Mouse (Mus musculus) macrophage (primary cell): ENCODE results near the gene Bcl11a. TPM values are rescaled to one million over a fixed set of nuclear protein-coding genes. Genes with fewer than 3 reads are reported as not detected.

ENCODE experiments used
- H3K27ac ChIP-seq: fragments of 350-480 bp; formaldehyde crosslinking; 2 replicates; pipeline ENCODE4 v1.9.0; 2021
- H3K36me3 ChIP-seq: fragments of 350-480 bp; formaldehyde crosslinking; 2 replicates; pipeline ENCODE4 v1.9.0; 2021; ENCODE audit errors: inconsistent target
- H3K4me3 ChIP-seq: fragments of 350-480 bp; formaldehyde crosslinking; 2 replicates; pipeline ENCODE4 v1.9.0; 2021; ENCODE audit errors: inconsistent target
- H3K79me2 ChIP-seq: fragments of 350-480 bp; formaldehyde crosslinking; 2 replicates; pipeline ENCODE4 v1.9.0; 2021; ENCODE audit errors: inconsistent target
- WGBS: methylation state at CpG from one replicate; pipeline ENCODE4 v1.1.7; 2026; ENCODE audit warnings: inconsistent platforms; ENCODE audit not compliant: missing documents; 5-methylcytosine and 5-hydroxymethylcytosine counted together
- polyA plus RNA-seq: library from polyadenylated mRNA; stranded (reverse); fragments of 250-400 nt; gene quantifications from 3 replicates; pipeline ENCODE4 v1.2.4, GENCODE M21; 2018; ENCODE audit warnings: inconsistent platforms

The Bcl11a gene
- polyA plus RNA-seq, 1 experiment from 2014 or later, result 0.32 TPM

- 96% methylated on average over 4 of the region's 4 CpGs for WGBS
Observed at GRCm38 (mm10) chr11:24100449-24101070, 22.7 kb downstream of the Bcl11a start.

GRCm38 (mm10) chr11:24101625-24102024 is 23.8 kb downstream of the Bcl11a start:
- no peaks in the 10 kb centered on the region for H3K79me2 ChIP-seq
- H3K36me3 ChIP-seq, result no peaks in the 10 kb centered on the region
- no peak overlapping the region for H3K27ac ChIP-seq
- WGBS, result 97% methylated on average over 3 of the region's 3 CpGs
- no peak overlapping the region for H3K4me3 ChIP-seq

More at GRCm38 (mm10) chr11:24100449-24101070, 22.7 kb downstream of the Bcl11a start:
- Histone ChIP-seq H3K27ac (no peak overlapping the region), H3K36me3 (no peaks in the 10 kb centered on the region), H3K79me2 (no peaks in the 10 kb centered on the region), H3K4me3 (no peak overlapping the region)

- Histone ChIP-seq H3K36me3 (no peaks in the 10 kb centered on the region), H3K4me3 (no peak overlapping the region), H3K79me2 (no peaks in the 10 kb centered on the region), H3K27ac (no peak overlapping the region)
- WGBS, result 53% methylated on average over 2 of the region's 2 CpGs
Observed at GRCm38 (mm10) chr11:24102372-24102771, 24.5 kb downstream of the Bcl11a start.

DNA sequence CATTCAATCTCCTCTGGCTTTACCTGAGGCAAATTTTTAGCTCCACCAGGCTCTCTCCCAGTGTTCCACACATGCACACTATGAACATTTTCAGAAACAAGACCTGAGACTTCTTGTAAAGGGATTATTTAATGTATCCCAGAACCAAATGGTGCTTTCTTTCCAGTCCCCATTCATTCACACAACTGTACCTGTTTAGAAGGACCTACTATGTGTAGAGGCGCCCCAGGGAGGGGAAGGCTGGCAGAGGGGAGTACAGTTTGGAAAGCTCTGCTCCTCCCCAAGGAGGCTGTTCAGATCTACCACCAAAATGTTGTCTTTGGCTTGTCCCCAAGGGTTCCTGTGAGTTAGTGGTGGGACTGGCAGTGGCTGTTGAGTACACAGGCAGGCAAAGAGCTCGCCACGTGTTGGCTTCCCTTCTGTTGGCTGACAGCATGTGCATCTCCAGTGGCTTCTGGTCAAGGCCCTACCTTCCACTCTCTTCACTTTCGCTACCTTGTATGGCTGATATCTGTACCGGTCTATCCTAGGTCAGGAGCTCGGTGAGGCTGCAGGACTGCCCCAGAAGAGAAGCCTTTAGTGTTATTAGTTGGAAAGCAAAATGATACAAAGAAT is 25.4 kb downstream of the Bcl11a start:
- H3K79me2 ChIP-seq, result no peaks in the 10 kb centered on the region
- H3K36me3 ChIP-seq, result no peaks in the 10 kb centered on the region
- no peak overlapping the region for H3K27ac ChIP-seq
- WGBS, result 83% methylated on average over 6 of the region's 6 CpGs
- no peak overlapping the region for H3K4me3 ChIP-seq

GRCm38 (mm10) chr11:24107414-24107813 is 29.6 kb downstream of the Bcl11a start:
- Histone ChIP-seq H3K36me3 (no peaks in the 10 kb centered on the region), H3K27ac (no peak overlapping the region), H3K4me3 (no peak overlapping the region), H3K79me2 (no peaks in the 10 kb centered on the region)
- WGBS, result 86% methylated on average over 5 of the region's 5 CpGs

DNA sequence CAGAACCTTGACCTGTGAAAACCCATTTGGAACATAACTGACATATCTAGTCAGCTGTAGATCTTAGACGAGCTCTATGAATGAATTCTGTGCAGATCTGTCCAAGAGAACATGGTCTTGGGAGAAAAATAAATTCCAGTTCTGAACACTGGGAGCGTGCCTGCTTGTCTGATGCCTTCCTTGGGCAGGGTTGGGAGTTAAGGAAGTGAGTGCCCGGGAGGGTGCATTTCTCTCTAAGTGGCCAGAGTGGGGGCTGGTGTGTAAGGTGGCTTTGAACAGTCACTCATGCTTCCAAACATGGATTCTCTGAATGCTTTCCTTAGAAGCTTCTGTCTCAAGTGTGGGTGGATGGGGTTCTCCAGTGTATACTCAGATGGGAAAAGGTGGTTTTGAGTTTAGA is 31.1 kb downstream of the Bcl11a start:
- H3K36me3 ChIP-seq, result no peaks in the 10 kb centered on the region
- 81% methylated on average over 3 of the region's 3 CpGs for WGBS
- no peak overlapping the region for H3K27ac ChIP-seq
- H3K4me3 ChIP-seq, result no peak overlapping the region
- H3K79me2 ChIP-seq, result no peaks in the 10 kb centered on the region

DNA sequence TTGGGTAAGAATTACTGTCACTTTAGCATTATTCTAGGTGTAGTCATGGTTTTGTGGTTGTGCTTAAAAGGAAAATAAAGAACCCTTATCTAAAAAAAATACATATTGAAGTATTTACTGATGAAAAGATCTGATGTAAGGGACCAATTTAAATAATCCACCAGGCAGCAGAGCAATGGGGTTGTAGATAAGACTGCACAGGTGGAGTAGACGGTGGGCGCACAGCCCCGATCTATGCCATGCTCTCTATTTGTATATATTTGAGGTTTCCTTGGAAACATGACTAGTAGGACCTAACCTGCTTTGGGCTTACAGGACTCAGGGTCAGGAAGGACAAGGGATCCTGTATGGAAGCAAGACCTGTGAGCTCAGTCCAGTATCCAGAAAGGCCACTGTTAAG is 31.5 kb downstream of the Bcl11a start:
- H3K36me3 ChIP-seq, result no peaks in the 10 kb centered on the region
- no peak overlapping the region for H3K4me3 ChIP-seq
- no peaks in the 10 kb centered on the region for H3K79me2 ChIP-seq
- WGBS, result 88% methylated on average over 3 of the region's 3 CpGs
- H3K27ac ChIP-seq, result no peak overlapping the region

DNA sequence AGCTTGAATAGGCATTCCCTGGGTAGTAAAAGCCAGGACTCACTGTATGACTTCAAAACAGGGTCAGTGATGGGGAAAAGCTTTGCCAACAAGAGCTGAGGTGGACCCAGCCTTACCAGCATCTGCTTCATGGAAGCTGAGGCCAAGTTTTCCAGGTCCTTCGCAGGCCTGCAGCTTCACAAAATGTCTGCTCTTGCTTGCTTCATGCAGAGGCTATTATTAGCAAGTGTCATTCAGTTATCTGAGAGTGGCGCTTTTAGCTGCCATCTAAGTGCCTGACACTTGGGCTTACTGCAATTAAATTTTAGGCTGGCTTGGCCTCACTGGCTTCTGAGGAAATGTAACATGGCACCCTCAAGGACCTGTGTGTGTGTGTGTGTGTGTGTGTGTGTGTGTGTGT is 32.3 kb downstream of the Bcl11a start:
- no peak overlapping the region for H3K4me3 ChIP-seq
- H3K36me3 ChIP-seq, result no peaks in the 10 kb centered on the region
- no peak overlapping the region for H3K27ac ChIP-seq
- H3K79me2 ChIP-seq, result no peaks in the 10 kb centered on the region
- 100% methylated on average over 2 of the region's 2 CpGs for WGBS

DNA sequence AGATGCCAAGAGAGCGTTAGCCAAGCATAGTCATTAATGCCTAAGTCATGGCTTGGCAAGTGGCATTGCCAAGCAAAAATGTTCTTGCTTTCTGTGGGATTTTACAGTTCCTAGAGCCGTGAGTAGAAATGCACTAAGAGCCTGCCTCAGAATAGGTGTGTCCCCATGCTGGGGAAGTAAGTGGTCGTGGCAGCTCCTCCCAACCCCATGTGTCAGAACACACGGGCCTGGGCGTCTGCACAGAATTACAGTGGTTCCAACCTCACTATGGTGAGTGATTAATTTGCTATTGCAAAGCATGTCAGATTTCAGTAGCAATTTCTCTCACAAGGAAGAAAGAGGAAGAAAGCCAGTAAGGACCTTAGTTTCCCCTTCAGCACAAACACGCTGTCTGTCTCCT is 33.9 kb downstream of the Bcl11a start:
- H3K79me2 ChIP-seq, result no peaks in the 10 kb centered on the region
- 26% methylated on average over 6 of the region's 6 CpGs for WGBS
- H3K27ac ChIP-seq, result no peak overlapping the region
- no peak overlapping the region for H3K4me3 ChIP-seq
- no peaks in the 10 kb centered on the region for H3K36me3 ChIP-seq

GRCm38 (mm10) chr11:24115017-24115752 is 37.3 kb downstream of the Bcl11a start:
- Histone ChIP-seq H3K36me3 (no peaks in the 10 kb centered on the region), H3K27ac (no peak overlapping the region), H3K79me2 (no peaks in the 10 kb centered on the region), H3K4me3 (no peak overlapping the region)
- WGBS, result 90% methylated on average over 12 of the region's 12 CpGs

DNA sequence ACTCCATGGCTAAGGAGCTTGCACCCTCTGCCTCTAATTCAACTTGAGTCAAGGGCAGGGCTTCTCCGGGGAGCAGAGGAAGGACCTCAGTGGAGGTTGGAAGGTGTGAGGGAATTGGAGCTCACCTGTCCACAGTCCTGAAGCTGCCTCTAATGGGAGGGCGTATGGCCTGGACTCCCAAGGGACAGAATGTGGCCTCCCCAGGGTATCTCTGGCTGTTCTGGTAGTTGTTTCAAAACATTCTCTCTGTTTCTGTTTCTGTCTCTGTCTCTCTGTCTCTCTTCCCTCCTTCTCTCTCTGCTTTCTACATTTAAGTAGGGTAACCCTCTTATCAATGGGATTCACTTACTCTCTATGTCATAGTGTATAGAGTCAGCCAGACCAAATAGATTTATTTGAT is 38.2 kb downstream of the Bcl11a start:
- WGBS, result 95% methylated on average over 2 of the region's 2 CpGs
- H3K36me3 ChIP-seq, result no peaks in the 10 kb centered on the region
- H3K79me2 ChIP-seq, result no peaks in the 10 kb centered on the region
- no peak overlapping the region for H3K4me3 ChIP-seq
- no peak overlapping the region for H3K27ac ChIP-seq

- no peaks in the 10 kb centered on the region for H3K36me3 ChIP-seq
- no peak overlapping the region for H3K4me3 ChIP-seq
- H3K27ac ChIP-seq, result no peak overlapping the region
- H3K79me2 ChIP-seq, result no peaks in the 10 kb centered on the region
- 84% methylated on average over 7 of the region's 7 CpGs for WGBS
Observed at GRCm38 (mm10) chr11:24116582-24117318, 38.9 kb downstream of the Bcl11a start.

DNA sequence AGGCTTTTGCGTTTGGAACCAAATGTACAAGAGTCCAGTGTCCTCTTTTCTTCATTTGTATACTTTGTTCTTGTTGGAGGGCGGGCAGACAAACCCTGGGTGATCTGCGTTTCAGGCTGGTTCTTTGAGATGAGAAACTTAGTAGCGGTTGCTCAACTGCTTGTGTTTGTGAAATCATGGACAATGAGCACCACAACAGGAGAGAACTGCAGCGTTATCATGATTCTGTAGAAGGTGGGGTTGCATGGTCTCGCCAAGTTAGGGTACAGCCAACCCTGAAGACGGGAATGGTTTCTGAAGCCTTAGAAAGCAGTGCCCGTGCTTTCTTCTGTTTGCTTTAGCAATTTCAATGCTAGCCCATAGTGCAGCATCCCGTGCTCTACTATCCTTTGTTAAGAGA is 43.3 kb downstream of the Bcl11a start:
- H3K36me3 ChIP-seq, result no peaks in the 10 kb centered on the region
- H3K79me2 ChIP-seq, result no peaks in the 10 kb centered on the region
- H3K4me3 ChIP-seq, result no peak overlapping the region
- 67% methylated on average over 9 of the region's 9 CpGs for WGBS
- no peak overlapping the region for H3K27ac ChIP-seq

- WGBS, result 91% methylated on average over 7 of the region's 7 CpGs
- H3K36me3 ChIP-seq, result no peaks in the 10 kb centered on the region
- H3K4me3 ChIP-seq, result no peak overlapping the region
- H3K79me2 ChIP-seq, result no peaks in the 10 kb centered on the region
- H3K27ac ChIP-seq, result no peak overlapping the region
Observed at GRCm38 (mm10) chr11:24122899-24123298, 45.0 kb downstream of the Bcl11a start.

- Histone ChIP-seq H3K4me3 (no peak overlapping the region), H3K36me3 (no peaks in the 10 kb centered on the region), H3K27ac (no peak overlapping the region), H3K79me2 (no peaks in the 10 kb centered on the region)
- WGBS, result 47% methylated on average over 2 of the region's 2 CpGs
Observed at GRCm38 (mm10) chr11:24123991-24124390, 46.1 kb downstream of the Bcl11a start.
